Mouse (Mus musculus): ENCODE measurements around the gene Med7. TPM values are rescaled to one million over a fixed set of nuclear protein-coding genes. Genes with fewer than 3 reads are reported as not detected.
A peak's percentile ranks its signal among the peaks of the same experiment; 100 is the strongest.

Med7 gene
- 10 to 100 TPM; 18.5 to 19.4 TPM for total RNA-seq (2021)
- long read RNA-seq, experiment 1, transcript Med7-201 (3 exons, 1,193 nt): minor isoform, 6 of 20 reads
- long read RNA-seq, experiment 1, transcript Med7-203 (3 exons, 2,547 nt): major isoform, 9 of 20 reads
- long read RNA-seq, experiment 1, partial matches to known transcripts: 0 of 20 reads
- long read RNA-seq, experiment 1, other reads (novel, unspliced or antisense): 1 of 20 reads
- long read RNA-seq, experiment 2, transcript Med7-203 (3 exons, 2,547 nt): major isoform, 8 of 11 reads
- long read RNA-seq, experiment 2, partial matches to known transcripts: 0 of 11 reads
- long read RNA-seq, experiment 2, other reads (novel, unspliced or antisense): 1 of 11 reads

GRCm38 (mm10) chr11:46436760-46437458 is at the start of gene Med7:
Gene Med7, plus strand, starts transcription at chr11:46436925.
- peak; percentile 96 to 98 for DNase-seq

DNA sequence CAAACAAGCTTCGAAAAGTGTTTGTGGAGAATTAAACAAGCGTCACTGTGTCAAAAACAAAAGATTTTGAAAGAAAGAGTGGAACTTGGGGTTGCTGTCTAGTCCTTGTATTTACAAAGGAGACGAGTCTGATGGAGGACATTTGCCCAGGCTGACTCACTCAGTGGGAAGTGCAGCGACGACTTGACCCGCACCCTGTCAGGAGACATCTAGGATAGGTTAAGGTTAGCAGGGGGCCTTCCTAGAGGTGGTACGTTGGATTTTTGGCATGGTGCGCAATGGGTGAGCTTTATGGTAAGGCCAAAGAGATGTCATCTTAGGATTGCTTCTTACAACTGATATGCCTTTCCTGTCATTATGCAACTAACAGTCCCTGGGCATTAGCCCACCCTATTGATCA is 49.7 kb upstream of the Med7 start:
- no peak for DNase-seq

DNA sequence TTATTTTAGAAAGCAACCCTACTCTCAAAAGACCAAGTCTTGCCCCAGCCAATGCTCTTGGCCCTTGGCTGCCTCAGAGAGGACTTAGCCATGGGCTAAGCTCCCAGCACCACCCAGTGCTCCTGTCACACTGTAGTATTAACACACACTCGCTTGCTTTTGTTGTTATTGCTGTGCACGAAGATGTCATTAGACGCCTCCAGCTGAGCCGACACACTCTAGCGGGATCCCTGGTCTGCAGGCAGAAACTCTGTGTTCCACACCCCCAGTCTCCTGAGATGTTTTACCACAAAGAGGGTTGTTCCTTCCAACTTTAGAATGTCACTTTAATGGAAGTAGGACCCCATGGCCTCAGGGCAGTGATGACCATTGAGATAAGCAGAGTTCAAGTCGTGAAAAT is 48.3 kb upstream of the Med7 start:
- DNase-seq: no peak

- peak in 1 of 2 experiments; percentile 8 for DNase-seq
Observed at GRCm38 (mm10) chr11:46389336-46390117, 47.2 kb upstream of the Med7 start, which contains the start of gene Itk. Gene Itk, minus strand, starts transcription at chr11:46389515.

GRCm38 (mm10) chr11:46390621-46391020 is 46.1 kb upstream of the Med7 start:
- no peak for DNase-seq

- DNase-seq: no peak
Observed at GRCm38 (mm10) chr11:46392890-46393289, 43.8 kb upstream of the Med7 start.

DNA sequence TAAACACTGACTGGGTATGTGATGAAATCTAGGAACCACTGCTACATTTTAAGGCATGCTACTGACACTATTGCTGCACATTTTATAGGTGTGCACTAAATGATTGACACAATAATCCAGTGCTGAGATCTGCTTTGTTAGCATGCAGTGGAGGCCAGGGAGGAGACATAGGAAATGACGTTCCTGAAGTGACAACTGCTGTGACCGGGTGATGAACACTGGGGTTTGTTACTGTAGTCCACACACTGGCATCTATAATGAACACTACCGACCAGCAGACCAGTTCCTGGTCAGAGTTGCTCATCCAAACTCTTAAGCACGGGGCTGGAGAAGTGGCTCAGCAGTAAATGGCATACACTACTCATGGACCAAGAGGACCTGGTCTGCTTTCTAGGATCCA is 43.3 kb upstream of the Med7 start:
- no peak for DNase-seq

- no peak for DNase-seq
Observed at GRCm38 (mm10) chr11:46395088-46395487, 41.6 kb upstream of the Med7 start.

- DNase-seq: no peak
Observed at GRCm38 (mm10) chr11:46395698-46396097, 41.0 kb upstream of the Med7 start.

- DNase-seq: no peak
Observed at GRCm38 (mm10) chr11:46396167-46396859, 40.4 kb upstream of the Med7 start, which contains the start of gene Fam71b. Gene Fam71b, plus strand, starts transcription at chr11:46396559.

GRCm38 (mm10) chr11:46396860-46397179 is 39.9 kb upstream of the Med7 start:
- DNase-seq: no peak

DNA sequence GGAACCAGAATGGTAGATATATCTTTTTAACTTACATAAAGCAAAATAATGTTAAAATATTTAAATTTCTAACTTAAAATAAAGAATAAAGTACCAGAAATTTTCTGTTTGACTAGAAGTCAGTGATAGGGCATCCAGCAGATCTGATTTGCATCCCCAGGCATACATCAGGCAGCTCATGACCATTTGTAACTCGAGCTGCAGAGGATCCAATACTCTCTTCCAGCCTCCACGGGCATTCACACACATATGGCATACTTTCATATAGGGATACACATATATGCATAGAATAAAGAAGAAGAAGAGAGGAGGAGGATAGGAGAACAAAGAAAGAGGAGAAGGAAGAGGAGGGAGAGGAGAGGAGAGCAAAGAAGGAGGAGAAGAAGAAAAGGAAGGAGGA is 38.8 kb upstream of the Med7 start:
- no peak for DNase-seq

DNA sequence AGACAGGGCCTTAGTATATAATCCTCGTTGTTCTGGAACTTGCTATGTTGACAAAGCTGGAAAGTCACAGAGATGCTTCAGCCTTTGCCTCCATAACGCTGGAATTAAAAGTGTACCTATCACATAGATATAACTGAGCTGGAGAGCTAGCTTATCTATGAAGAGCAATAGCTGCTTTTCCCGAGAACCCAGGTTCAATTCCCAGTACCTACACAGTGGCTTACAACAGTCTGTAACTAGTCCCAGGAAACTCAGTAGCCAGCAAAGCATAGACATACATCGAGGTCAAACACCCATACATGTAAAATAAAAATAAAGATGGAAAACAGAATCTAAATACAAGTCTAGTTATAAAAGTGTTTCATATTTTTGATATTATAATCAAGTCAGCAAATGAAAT is 38.3 kb upstream of the Med7 start:
- DNase-seq: no peak

- DNase-seq: no peak
Observed at GRCm38 (mm10) chr11:46398933-46399383, 37.8 kb upstream of the Med7 start.

- no peak for DNase-seq
Observed at GRCm38 (mm10) chr11:46401555-46401954, 35.2 kb upstream of the Med7 start.

DNA sequence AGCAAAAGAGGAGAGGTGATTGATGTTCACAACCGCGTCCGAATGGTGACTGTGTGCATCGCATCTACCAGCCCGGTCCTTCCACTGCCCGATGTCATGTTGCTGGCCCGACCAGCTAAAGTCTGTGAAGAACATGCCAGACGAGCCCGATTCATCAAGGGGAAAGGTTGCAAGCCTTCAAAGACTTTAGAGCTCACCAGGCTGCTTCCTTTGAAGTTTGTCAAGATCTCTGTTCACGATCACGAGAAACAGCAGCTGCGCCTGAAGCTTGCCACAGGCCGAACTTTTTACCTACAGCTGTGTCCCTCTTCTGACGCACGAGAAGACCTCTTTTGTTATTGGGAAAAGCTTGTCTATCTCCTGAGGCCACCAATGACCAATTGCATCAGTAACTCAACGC is 31.7 kb upstream of the Med7 start:
- no peak for DNase-seq

GRCm38 (mm10) chr11:46406721-46407120 is 30.0 kb upstream of the Med7 start:
- DNase-seq: no peak

DNA sequence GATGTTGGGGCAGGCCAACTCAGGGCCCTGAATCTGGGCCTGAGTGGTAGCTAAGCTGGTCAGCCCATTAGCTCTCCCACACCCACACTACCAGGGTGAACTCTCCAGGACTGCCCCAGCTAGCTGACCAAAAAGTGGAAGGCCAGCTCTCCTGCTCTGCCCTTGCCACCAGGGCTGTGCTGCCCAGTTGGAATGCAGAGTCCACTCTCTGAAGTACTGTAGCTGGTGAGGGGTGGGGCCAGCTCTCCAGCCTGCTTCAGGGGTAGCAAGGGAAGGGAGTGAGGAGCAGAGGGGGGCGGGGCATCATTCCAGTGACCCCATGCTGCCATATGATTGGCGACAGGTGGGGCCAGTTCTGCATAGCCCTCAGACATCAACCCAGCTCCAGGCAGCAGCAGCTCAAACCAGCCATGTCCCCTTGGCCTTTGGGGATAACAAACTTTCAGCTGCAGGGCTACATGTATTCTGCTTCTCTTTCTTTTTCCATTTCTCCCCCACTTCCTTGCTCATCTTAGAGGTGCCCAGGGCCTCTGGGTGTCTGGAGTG is 26.6 kb upstream of the Med7 start:
- DNase-seq: no peak

- DNase-seq: no peak
Observed at GRCm38 (mm10) chr11:46418438-46418837, 18.3 kb upstream of the Med7 start.

GRCm38 (mm10) chr11:46418860-46419259 is 17.9 kb upstream of the Med7 start:
- DNase-seq: no peak

DNA sequence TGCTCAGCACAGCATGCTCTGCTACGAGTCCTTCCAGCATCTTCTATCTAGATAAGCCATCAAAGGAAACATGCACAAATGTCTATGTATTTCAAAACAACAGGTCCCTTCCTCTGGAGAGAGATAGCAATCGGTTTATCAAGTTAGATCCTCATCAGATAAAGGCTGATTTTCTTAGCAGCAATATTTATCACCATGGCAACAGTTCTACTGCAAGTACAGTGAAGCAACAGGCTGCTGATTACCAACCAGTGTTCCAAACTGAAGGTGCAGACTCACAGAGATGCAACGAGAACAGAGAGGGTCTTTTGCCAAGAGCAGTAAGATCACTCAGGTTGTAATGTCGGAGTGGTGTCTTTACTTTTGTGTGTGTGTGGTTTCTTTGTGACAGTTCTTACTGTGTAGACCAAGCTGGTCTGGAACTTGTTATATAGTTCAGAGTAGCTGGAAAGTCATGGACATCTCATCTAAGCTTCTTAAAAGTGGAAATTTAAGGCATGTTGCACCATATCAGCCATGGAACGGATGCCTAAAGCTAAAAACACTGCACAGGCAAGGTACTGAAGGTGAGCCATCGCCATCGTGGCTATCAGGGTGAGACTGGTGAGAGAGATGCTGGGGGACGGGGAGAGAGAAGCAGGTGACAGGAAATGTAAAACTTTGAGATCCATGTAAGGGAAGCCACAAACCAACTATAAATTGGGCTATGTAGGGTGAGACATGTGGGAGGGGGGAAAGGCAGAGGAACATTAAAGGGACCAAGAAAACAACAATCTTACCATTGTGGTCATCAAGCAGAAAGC is 15.4 kb upstream of the Med7 start:
- DNase-seq: no peak
